Mouse (Mus musculus) adrenal gland, adult (tissue): ENCODE results near the gene Stpg1.
A peak's percentile ranks its signal among the peaks of the same experiment; 100 is the strongest.

Experiments
- DNase-seq, 2 experiments: peaks; one replicate each; pipeline ENCODE4 v3.0.0; 2022 to 2023; ENCODE audit warnings: low spot score in 1 of 2; ENCODE audit not compliant: inconsistent age in 2 of 2

The Stpg1 gene

GRCm38 (mm10) chr4:135548521-135549077 lies 54.0 kb downstream of the Stpg1 start:
- DNase-seq = peak in 1 of 2 experiments; percentile 52

DNA sequence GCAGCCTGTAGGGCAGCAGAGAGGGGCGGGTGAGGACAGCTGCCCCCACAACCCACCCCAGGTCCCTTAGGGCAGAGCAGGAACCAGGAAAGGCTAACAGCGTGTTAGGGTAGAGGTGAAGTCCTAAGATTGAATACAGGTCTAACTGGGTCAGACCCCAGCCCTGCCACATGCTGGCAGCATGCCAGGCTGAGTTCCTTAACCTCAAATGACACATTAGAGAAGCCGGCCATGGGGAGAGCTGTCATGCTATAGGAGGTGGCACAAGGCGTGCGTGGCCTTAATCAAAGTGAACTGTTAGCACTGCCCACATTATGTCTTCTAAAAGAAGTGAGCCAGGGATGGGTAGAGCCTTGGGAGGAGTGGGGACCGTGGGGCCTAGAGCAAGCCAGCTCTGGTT lies 54.7 kb downstream of the Stpg1 start:
- DNase-seq = no peak

DNA sequence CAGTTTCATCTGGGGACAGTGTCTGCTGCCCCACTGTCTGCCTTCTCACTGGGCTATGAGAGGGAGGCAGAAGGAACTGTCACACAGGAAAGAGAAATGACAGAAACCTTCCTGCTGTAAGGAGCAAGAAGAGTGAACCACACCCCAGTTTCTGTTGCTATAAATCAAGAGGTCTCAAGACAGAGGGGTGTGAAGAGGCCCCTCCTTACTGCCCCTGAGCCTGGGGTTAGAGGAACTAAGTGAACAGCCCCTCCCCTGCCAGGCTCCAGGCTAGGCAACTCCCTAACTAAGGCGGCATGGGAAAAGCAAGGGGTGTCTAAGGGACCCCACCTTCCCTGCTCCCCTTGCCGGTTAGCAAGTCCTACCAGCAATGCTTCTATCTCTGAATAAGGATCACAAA lies 69.2 kb downstream of the Stpg1 start:
- no peak for DNase-seq

DNA sequence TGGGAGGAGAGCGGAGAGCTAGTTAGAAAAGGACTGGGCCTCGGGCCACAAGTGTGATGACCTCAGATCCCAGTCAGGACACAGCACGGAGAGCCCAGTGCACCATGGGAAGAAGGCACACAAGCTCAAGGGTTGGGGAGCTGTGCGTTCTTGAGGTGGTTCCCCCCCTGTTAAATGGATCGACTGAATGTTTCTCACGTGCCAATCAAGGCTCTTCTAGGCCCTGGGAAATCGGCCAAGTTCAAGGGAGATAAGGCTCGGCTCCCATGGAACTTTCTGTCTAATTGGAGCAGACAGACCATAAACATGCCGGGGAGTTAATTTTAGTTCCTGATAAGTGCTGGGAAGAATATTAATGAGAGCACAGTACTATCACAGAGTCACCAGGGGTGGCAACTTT lies 70.8 kb downstream of the Stpg1 start:
- DNase-seq = peak; percentile 56 to 77

- DNase-seq = no peak
These were observed 72.5 kb downstream of the Stpg1 start for GRCm38 (mm10) chr4:135567042-135567441.

DNA sequence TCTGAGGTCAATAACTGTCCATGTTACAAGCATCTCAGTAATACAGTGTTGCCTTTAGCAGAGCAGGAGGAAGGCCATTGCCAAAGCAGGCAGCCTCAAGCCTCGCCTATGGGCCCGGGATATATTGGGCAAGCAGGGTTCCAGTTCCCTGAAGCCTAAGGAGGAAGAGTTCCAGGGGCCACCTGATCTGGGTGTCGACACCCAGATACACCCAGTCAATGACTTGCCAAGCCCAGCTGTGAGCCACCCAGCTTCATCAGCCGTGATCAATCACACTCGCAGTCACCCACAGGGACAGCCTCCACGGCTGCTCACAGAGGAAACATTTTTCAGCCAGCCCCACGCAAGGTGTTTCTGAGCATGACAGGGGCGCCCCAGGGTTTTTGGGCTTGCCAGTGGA lies 72.9 kb downstream of the Stpg1 start:
- no peak for DNase-seq

- DNase-seq = no peak
These were observed 74.6 kb downstream of the Stpg1 start for GRCm38 (mm10) chr4:135569201-135569600.

DNA sequence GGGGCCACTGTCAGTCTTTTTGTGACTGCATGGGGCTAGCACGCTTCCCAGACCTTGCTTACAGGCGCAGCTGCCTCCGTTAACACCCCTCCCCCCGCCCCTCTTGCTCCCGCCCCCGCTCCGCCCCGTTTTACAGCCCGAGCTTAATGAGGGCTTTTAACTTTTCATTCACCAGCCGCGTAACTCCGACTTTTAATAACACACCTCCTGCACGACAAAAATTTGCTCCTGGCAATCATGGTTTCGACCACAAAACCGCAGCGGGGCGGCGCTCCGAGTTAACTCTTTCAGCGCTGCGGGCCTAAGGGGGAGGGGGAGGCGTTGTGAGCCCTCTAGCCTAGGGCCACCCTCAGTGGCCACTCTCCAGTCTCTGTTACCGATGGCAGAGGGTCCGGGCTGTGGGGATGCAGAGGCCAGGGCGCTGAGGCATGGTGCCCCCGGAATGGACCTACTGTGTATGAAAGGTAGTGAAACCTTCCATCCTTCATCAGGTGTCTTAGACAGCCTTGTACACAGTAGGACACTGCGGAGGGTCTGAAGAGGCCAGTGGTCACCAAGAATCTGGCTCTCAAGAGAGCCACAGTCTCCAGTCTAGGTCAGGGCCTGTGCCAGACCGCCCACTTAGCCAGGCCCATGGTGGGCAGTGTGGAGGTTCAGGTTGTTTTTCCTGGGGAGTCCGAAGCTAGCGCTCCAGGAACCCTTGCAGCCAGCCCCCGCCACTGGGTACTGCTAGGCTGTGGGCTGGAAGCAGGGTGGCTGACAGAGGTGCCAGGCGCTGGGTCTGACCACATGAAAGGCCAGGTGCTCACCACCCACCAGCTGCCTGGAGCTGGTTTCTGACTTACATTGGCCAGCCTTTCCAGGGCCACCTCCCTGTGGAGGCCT lies 75.8 kb downstream of the Stpg1 start:
- peak in 1 of 2 experiments; percentile 63 for DNase-seq

DNA sequence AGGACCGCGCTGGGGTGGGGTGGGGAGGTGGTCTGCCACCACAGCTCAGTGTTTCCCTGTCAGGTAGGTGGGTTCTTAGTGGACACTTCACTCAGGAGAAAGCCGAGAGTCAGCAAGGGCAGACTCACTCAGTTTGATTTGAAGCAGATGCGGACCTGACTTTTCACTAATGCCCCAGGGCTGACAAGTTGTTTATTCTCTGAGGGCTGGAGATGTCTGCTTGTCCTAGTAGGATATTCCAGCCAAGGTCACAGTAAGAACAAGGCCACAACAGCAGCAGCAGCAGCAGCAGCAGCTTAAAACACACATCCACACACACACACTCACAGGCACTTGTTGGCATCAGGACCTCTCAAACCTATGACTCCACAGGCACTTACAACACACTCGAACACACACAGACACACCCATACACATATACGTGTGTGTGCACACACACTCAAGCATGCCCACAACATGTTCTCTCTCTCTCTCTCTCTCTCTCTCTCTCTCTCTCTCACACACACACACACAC lies 76.5 kb downstream of the Stpg1 start:
- DNase-seq = peak; percentile 54 to 69

- DNase-seq = no peak
These were observed 77.7 kb downstream of the Stpg1 start for GRCm38 (mm10) chr4:135572276-135572675.

DNA sequence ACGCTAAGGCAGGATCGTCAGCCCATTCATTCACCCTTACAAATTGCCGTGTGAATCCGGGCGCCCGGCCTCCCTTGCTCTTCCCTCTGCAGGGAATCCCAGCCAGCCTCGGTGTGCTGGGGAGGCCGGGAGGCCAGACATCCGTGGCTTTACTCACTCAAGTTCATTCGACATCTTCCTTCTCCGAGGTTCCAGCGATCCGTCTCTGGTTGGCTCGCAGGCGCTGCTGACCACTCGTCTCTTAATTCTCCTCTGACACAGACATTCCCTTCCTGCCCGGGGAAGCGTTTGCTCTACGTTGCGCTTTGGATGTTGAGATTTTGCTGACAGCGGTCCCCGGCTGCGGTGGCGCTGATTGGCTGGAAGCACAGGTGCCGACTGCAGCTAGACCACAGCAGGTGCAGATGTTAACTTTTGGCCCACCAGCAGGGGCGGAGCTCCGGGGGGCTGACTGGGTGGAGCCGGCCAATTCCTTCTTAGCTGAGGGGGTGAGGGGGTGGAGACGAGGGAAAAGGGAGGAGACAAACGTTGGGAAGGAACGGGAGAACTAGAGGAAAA lies 78.7 kb downstream of the Stpg1 start, which contains the start of gene Grhl3:
Grhl3 (minus strand) TSS at position 380 of the 558 bp plus-strand sequence.
- DNase-seq = peak; percentile 36 to 65

- DNase-seq = peak; percentile 40 to 72
These were observed 81.0 kb downstream of the Stpg1 start for GRCm38 (mm10) chr4:135575365-135576140.

- DNase-seq = no peak
These were observed 83.9 kb downstream of the Stpg1 start for GRCm38 (mm10) chr4:135578490-135578889.

DNA sequence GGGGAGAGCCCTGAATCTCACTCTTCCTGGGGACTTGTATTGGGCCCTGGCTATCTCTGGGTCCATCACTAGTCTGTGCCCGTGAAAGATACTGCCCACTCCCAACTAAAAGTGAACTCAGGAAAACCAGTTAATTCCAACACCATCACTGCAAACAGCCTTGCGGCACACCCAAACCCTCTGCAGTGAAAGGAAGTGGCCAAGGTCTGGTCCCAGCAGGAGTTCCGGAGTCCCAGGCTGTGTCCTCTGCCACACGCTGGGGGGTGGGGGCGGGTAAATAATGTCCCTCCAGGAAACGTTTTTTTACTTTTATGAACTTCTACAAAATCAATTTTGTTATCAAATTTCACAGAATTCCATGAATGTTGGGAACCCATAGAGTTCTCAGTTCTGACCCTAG lies 85.1 kb downstream of the Stpg1 start:
- DNase-seq = no peak

DNA sequence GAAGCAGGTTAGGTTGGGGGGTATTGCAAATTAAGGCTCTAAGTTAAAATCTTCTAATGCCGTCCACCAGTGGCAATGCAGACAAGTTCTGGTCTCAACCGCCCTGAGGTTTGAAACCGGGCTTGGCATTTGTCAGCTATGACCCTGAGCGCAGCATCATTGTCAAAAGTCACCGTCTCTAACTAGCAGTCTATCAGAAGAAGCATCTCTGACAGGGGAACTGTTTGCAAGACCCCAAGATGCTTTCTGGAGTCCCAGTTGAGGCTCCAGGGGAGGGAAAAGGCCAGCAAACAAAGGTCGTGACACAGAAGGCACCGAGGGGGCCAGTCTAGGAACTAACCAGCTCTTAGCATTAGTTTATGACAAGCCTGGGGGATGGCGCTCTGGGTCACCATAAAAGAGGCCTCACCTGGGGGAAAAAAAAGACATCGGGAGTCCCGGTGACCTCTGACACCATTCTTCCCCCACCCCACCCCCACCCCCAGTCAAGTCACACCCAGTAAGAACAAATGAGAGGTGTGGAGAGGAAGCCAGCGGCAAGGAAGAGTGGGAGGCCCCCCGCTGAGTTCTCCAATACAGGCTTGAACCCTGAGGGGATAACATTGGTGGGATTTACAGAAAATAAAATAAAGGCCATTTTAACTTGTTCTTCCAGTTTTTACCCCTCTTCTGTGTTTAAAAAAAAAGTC lies 86.8 kb downstream of the Stpg1 start:
- no peak for DNase-seq

GRCm38 (mm10) chr4:135584838-135585237 lies 90.2 kb downstream of the Stpg1 start:
- DNase-seq = no peak
